Comparison of ENCODE assay signal across 8 mouse cellular contexts in genomic region chr7:112741790-112742189, GRCm38 (mm10).
DNase-seq lines count a peak whose midpoint lies in the region; ATAC-seq and TF ChIP-seq lines count a peak whose summit lies in the region.

No protein-coding gene starts in this region.

- peaks cover 77% of the 10 kb centered on the region for H3K4me1 ChIP-seq in midbrain, embryonic 10.5 days
- H3K4me1 ChIP-seq in midbrain, embryonic 15.5 days = peaks cover 33% of the 10 kb centered on the region
- peaks cover 16% of the 10 kb centered on the region for H3K4me1 ChIP-seq in heart, adult 2 months (ENCODE audit: control insufficient read depth, insufficient read depth, low read length)
- H3K4me1 ChIP-seq in kidney, embryonic 14.5 days (ENCODE audit: control insufficient read depth, insufficient read depth, low read length) = peaks cover 66% of the 10 kb centered on the region

- no peaks in the 10 kb centered on the region for H3K27me3 ChIP-seq in midbrain, embryonic 10.5 days (ENCODE audit: low read depth, poor library complexity, severe bottlenecking)
- no peaks in the 10 kb centered on the region for H3K27me3 ChIP-seq in midbrain, embryonic 15.5 days (replicated peaks)
- no peaks in the 10 kb centered on the region for H3K27me3 ChIP-seq in heart, adult 2 months (ENCODE audit: control insufficient read depth, insufficient read depth, low read length)
- H3K27me3 ChIP-seq in kidney, embryonic 14.5 days (ENCODE audit: control insufficient read depth, insufficient read depth, low read length) = no peaks in the 10 kb centered on the region

- H3K4me2 ChIP-seq in midbrain, embryonic 15.5 days = no peak overlapping the region
- peak overlapping the region; percentile 21 for H3K4me2 ChIP-seq in kidney, embryonic 14.5 days (replicated peaks; ENCODE audit: low read depth, low read length)

- WGBS in midbrain, embryonic 10.5 days = 35% methylated on average over 12 of the region's 12 CpGs
- 20% methylated on average over 12 of the region's 12 CpGs for WGBS in midbrain, embryonic 15.5 days
- WGBS in heart, adult 2 months = 49% methylated on average over 12 of the region's 12 CpGs
- 18% methylated on average over 12 of the region's 12 CpGs for WGBS in kidney, embryonic 14.5 days

- peak overlapping the region; percentile 67; the same call in 1 of the 2 replicates for H3K27ac ChIP-seq in midbrain, embryonic 10.5 days (replicated peaks)
- H3K27ac ChIP-seq in midbrain, embryonic 15.5 days = no peak overlapping the region
- peak overlapping the region; percentile 80 for H3K27ac ChIP-seq in heart, adult 2 months
- H3K27ac ChIP-seq in kidney, embryonic 14.5 days (ENCODE audit: low read depth, low read length) = peak overlapping the region; percentile 79

- no peak for DNase-seq in midbrain, embryonic 10.5 days (ENCODE audit: low spot score)
- DNase-seq in heart, adult 2 months = peak in 1 of 2 experiments; percentile 71
- peak; percentile 64 for DNase-seq in retina, postnatal 1 day
- DNase-seq in left cerebral cortex, adult 9 months (ENCODE audit: low spot score in 2 of 2) = no peak
- no peak for DNase-seq in right cerebral cortex, adult 2 months (ENCODE audit: low spot score in 2 of 2)
- no peak for DNase-seq in urinary bladder, postnatal 14 days (ENCODE audit: low spot score)

- no peaks in the 10 kb centered on the region for H3K9me3 ChIP-seq in midbrain, embryonic 10.5 days (replicated peaks)
- no peaks in the 10 kb centered on the region for H3K9me3 ChIP-seq in midbrain, embryonic 15.5 days
- no peaks in the 10 kb centered on the region for H3K9me3 ChIP-seq in kidney, embryonic 14.5 days (ENCODE audit: control insufficient read depth, low read length)

- TF ChIP-seq EP300 in heart, adult 2 months (IDR thresholded peaks at IDR 0.05; ENCODE audit: insufficient read depth, low read depth, low read length) = no peak

- peak; percentile 59; the same call in 1 of the 2 replicates for TF ChIP-seq POLR2A in heart, adult 2 months (IDR thresholded peaks at IDR 0.05; ENCODE audit: insufficient read depth, low read depth, low read length)

- peaks cover 6% of the 10 kb centered on the region for H3K79me2 ChIP-seq in heart, adult 2 months (replicated peaks; ENCODE audit: control insufficient read depth, insufficient read depth, low read length)

- no peak for ATAC-seq in midbrain, embryonic 15.5 days (replicated peaks)
- ATAC-seq in kidney, embryonic 14.5 days (ENCODE audit: low FRiP score, low TSS enrichment) = 0 out of 2 replicates have a peak, but pooled peaks have one; percentile 5

- H3K36me3 ChIP-seq in midbrain, embryonic 10.5 days = no peaks in the 10 kb centered on the region
- H3K36me3 ChIP-seq in midbrain, embryonic 15.5 days (replicated peaks) = no peaks in the 10 kb centered on the region
- peaks cover 4% of the 10 kb centered on the region for H3K36me3 ChIP-seq in heart, adult 2 months (ENCODE audit: control insufficient read depth, insufficient read depth, low read length)
- no peaks in the 10 kb centered on the region for H3K36me3 ChIP-seq in kidney, embryonic 14.5 days (ENCODE audit: control insufficient read depth, insufficient read depth, low read length)

- TF ChIP-seq CTCF in heart, adult 2 months (IDR thresholded peaks at IDR 0.05) = no peak

- H3K9ac ChIP-seq in midbrain, embryonic 15.5 days = no peak overlapping the region
- peak overlapping the region; percentile 31 for H3K9ac ChIP-seq in heart, adult 2 months (ENCODE audit: low read depth, low read length)
- H3K9ac ChIP-seq in kidney, embryonic 14.5 days (ENCODE audit: low read depth, low read length) = peak overlapping the region; percentile 18; the same call in 1 of the 2 replicates

- no peak overlapping the region for H3K4me3 ChIP-seq in midbrain, embryonic 10.5 days
- no peak overlapping the region for H3K4me3 ChIP-seq in midbrain, embryonic 15.5 days
- H3K4me3 ChIP-seq in heart, adult 2 months = peak overlapping the region; percentile 41
- H3K4me3 ChIP-seq in kidney, embryonic 14.5 days (ENCODE audit: low read length) = no peak overlapping the region

- intact Hi-C loops in heart, adult 2 months (cut with DNase I) = loop anchor here (2.0 to 5.0 kb wide), 2 partner anchors 17 to 59 kb away; no protein-coding TSS in a partner anchor
